14 mouse cellular contexts compared by ENCODE assay signal in genomic region chr19:53792976-53793897, GRCm38 (mm10).
DNase-seq lines count a peak whose midpoint lies in the region; ATAC-seq lines count a peak whose summit lies in the region.
"Had no signal": no experiment of that assay in that cellular context is flagged by ENCODE, and none has a peak within 500 bp of the region (broad histone marks: within the 10 kb centered on the region; RNA-seq: fewer than 3 reads in every experiment).

No protein-coding gene starts in this region.

- no peaks in the 10 kb centered on the region for H3K9me3 ChIP-seq in heart, embryonic 15.5 days (replicated peaks)
- no peaks in the 10 kb centered on the region for H3K9me3 ChIP-seq in limb, embryonic 15.5 days
- H3K9me3 ChIP-seq: embryonic facial prominence, embryonic 15.5 days; liver, embryonic 13.5 days had no signal

- peak; percentile 60 for DNase-seq in kidney, adult 11 months
- DNase-seq in kidney, postnatal 10 days, result no peak
- DNase-seq in ZHBTc4 (ENCODE audit: low read depth, low spot score), result peak; percentile 12
- DNase-seq in right cerebral cortex, postnatal 36 days (ENCODE audit: low spot score in 2 of 2), result no peak
- no peak for DNase-seq in right cerebral cortex, postnatal 14 days
- DNase-seq: cerebellum, postnatal 14 days; forebrain, postnatal 0 days; liver, embryonic 13.5 days had no signal

- H3K27ac ChIP-seq in heart, embryonic 15.5 days, result peak overlapping the region; percentile 81
- H3K27ac ChIP-seq in limb, embryonic 15.5 days, result 0 out of 2 replicates have a peak overlapping the region, but pooled peaks have one; percentile 4
- H3K27ac ChIP-seq: left cerebral cortex, adult 2 months; liver, embryonic 13.5 days; stomach, postnatal 0 days had no signal

- no peaks in the 10 kb centered on the region for H3K36me3 ChIP-seq in heart, embryonic 15.5 days
- no peaks in the 10 kb centered on the region for H3K36me3 ChIP-seq in limb, embryonic 15.5 days
- H3K36me3 ChIP-seq: embryonic facial prominence, embryonic 15.5 days; liver, embryonic 13.5 days had no signal

- H3K9ac ChIP-seq in heart, embryonic 15.5 days, result peak overlapping the region; percentile 42
- H3K9ac ChIP-seq in limb, embryonic 15.5 days, result no peak overlapping the region
- H3K9ac ChIP-seq: embryonic facial prominence, embryonic 15.5 days; forebrain, postnatal 0 days; liver, embryonic 13.5 days had no signal

- peak overlapping the region; percentile 44 for H3K4me3 ChIP-seq in heart, embryonic 15.5 days
- H3K4me3 ChIP-seq in limb, embryonic 15.5 days, result no peak overlapping the region
- H3K4me3 ChIP-seq: left cerebral cortex, adult 2 months; liver, embryonic 13.5 days had no signal

- 47% methylated on average over 37 of the region's 37 CpGs for WGBS in heart, embryonic 15.5 days
- 73% methylated on average over 37 of the region's 37 CpGs for WGBS in limb, embryonic 15.5 days

- ATAC-seq in heart, embryonic 15.5 days (replicated peaks; ENCODE audit: insufficient number of reproducible peaks, insufficient read depth, low FRiP score, low read depth), result peak; percentile 84
- no peak for ATAC-seq in limb, embryonic 15.5 days (ENCODE audit: insufficient number of reproducible peaks, low FRiP score, low TSS enrichment, low read depth)
- ATAC-seq: activated CD4-positive, CD25-positive, alpha-beta regulatory T cell, adult 4 months; forebrain, postnatal 0 days had no signal

- H3K4me2 ChIP-seq in heart, embryonic 15.5 days, result peak overlapping the region; percentile 45
- H3K4me2 ChIP-seq in limb, embryonic 15.5 days, result no peak overlapping the region
- H3K4me2 ChIP-seq: liver, embryonic 13.5 days had no signal

- no peaks in the 10 kb centered on the region for H3K27me3 ChIP-seq in heart, embryonic 15.5 days
- H3K27me3 ChIP-seq in limb, embryonic 15.5 days, result no peaks in the 10 kb centered on the region
- H3K27me3 ChIP-seq: embryonic facial prominence, embryonic 15.5 days; liver, embryonic 13.5 days had no signal

- peaks cover 61% of the 10 kb centered on the region for H3K4me1 ChIP-seq in heart, embryonic 15.5 days (replicated peaks)
- H3K4me1 ChIP-seq in limb, embryonic 15.5 days, result peaks cover 24% of the 10 kb centered on the region

Comparison
In these comparisons a context has a peak if more than half of its experiments do, and no peak if none do; other contexts are left out.
1. DNase-seq: peak in kidney, adult 11 months (single experiment) and ZHBTc4 (single experiment); none in kidney, postnatal 10 days (single experiment), right cerebral cortex, postnatal 36 days (0 of 2) and right cerebral cortex, postnatal 14 days (single experiment).